Mouse (Mus musculus) gastrocnemius, postnatal 4 days (tissue): Measurements from ENCODE around the gene Bicral. TPM values are rescaled to one million over a fixed set of nuclear protein-coding genes. Genes with fewer than 3 reads are reported as not detected.

Source experiments
- DNase-seq, 2 experiments: peaks; one replicate each; pipeline ENCODE4 v3.0.0; 2021 to 2022; ENCODE audit warnings: low spot score in 2 of 2, mixed read lengths in 2 of 2
- total RNA-seq, 2 experiments: library from RNA; stranded (reverse); gene quantifications; 2 replicates each; pipeline ENCODE4 v1.2.3; 2021

The Bicral gene
- total RNA-seq, 2 experiments from 2014 or later = 17.0 to 17.6 TPM

GRCm38 (mm10) chr17:46845262-46845661 is 13.0 kb downstream of the Bicral start:
- DNase-seq = no peak

- no peak for DNase-seq
Observed at GRCm38 (mm10) chr17:46844811-46845210, 13.5 kb downstream of the Bicral start.

- no peak for DNase-seq
Observed at GRCm38 (mm10) chr17:46843716-46844115, 14.6 kb downstream of the Bicral start.

GRCm38 (mm10) chr17:46843022-46843421 is 15.3 kb downstream of the Bicral start:
- DNase-seq = no peak

GRCm38 (mm10) chr17:46840304-46841010 is 17.8 kb downstream of the Bicral start:
- no peak for DNase-seq

GRCm38 (mm10) chr17:46838396-46838920 is 19.8 kb downstream of the Bicral start:
- no peak for DNase-seq

- no peak for DNase-seq
Observed at GRCm38 (mm10) chr17:46837897-46838296, 20.4 kb downstream of the Bicral start.

- DNase-seq = no peak
Observed at GRCm38 (mm10) chr17:46835093-46835715, 23.1 kb downstream of the Bicral start.

GRCm38 (mm10) chr17:46832981-46833305 is 25.3 kb downstream of the Bicral start:
- DNase-seq = no peak

GRCm38 (mm10) chr17:46832101-46832980 is 25.9 kb downstream of the Bicral start:
- peak; percentile 41 to 66 for DNase-seq

GRCm38 (mm10) chr17:46829856-46830535 is 28.3 kb downstream of the Bicral start:
- DNase-seq = no peak

- DNase-seq = no peak
Observed at GRCm38 (mm10) chr17:46828935-46829334, 29.3 kb downstream of the Bicral start.

GRCm38 (mm10) chr17:46823091-46823490 is 35.2 kb downstream of the Bicral start:
- DNase-seq = no peak

GRCm38 (mm10) chr17:46820628-46821027 is 37.7 kb downstream of the Bicral start:
- no peak for DNase-seq

- DNase-seq = no peak
Observed at GRCm38 (mm10) chr17:46817734-46818158, 40.5 kb downstream of the Bicral start.

- no peak for DNase-seq
Observed at GRCm38 (mm10) chr17:46816306-46816705, 42.0 kb downstream of the Bicral start.

GRCm38 (mm10) chr17:46814497-46814896 is 43.8 kb downstream of the Bicral start:
- no peak for DNase-seq

GRCm38 (mm10) chr17:46813637-46814036 is 44.6 kb downstream of the Bicral start:
- DNase-seq = no peak

GRCm38 (mm10) chr17:46812442-46812841 is 45.8 kb downstream of the Bicral start:
- no peak for DNase-seq

- no peak for DNase-seq
Observed at GRCm38 (mm10) chr17:46810672-46811071, 47.6 kb downstream of the Bicral start.
